Mouse (Mus musculus) cerebellum, postnatal 14 days (tissue): ENCODE measurements at regions not wholly inside any gene's neighbourhood (a gene's known extent, or its start where the extent isn't known, plus 50 kb on each side); places are given as distances from the start of the nearest gene placed in this dataset.
"Not testable (repeated sequence)": the region's sequence is repeated elsewhere in the genome, so short reads cannot be mapped to it uniquely, and the experiment has no call there.

Source experiments
- DNase-seq, 2 experiments: peaks; one replicate each; pipeline ENCODE4 v3.0.0; 2021; ENCODE audit warnings: mixed read lengths in 2 of 2

- DNase-seq: no peak
These were observed 238.1 kb downstream of the Gm5426 start for GRCm38 (mm10) chr10:96374293-96375069.

- no peak for DNase-seq
These were observed 238.7 kb downstream of the Gm5426 start for GRCm38 (mm10) chr10:96375070-96375447.

- no peak for DNase-seq
These were observed 239.3 kb upstream of the Btg1 start for GRCm38 (mm10) chr10:96377549-96377948.

- no peak for DNase-seq
These were observed 237.6 kb upstream of the Btg1 start for GRCm38 (mm10) chr10:96379016-96379771.

- no peak for DNase-seq
These were observed 235.1 kb upstream of the Btg1 start for GRCm38 (mm10) chr10:96381664-96382063.

GRCm38 (mm10) chr10:96391748-96392147 lies 225.1 kb upstream of the Btg1 start:
- DNase-seq: no peak

GRCm38 (mm10) chr10:96392836-96393235 lies 224.0 kb upstream of the Btg1 start:
- DNase-seq: no peak

- DNase-seq: no peak
These were observed 222.6 kb upstream of the Btg1 start for GRCm38 (mm10) chr10:96394210-96394609.

- no peak for DNase-seq
These were observed 221.8 kb upstream of the Btg1 start for GRCm38 (mm10) chr10:96395017-96395416.

- peak in 1 of 2 experiments; percentile 12 for DNase-seq
These were observed 218.8 kb upstream of the Btg1 start for GRCm38 (mm10) chr10:96397931-96398561.

GRCm38 (mm10) chr10:96398562-96399288 lies 218.1 kb upstream of the Btg1 start:
- DNase-seq: peak in 1 of 2 experiments; percentile 4

GRCm38 (mm10) chr10:96399636-96400400 lies 217.0 kb upstream of the Btg1 start:
- peak; percentile 45 to 54 for DNase-seq

GRCm38 (mm10) chr10:96400793-96401192 lies 216.0 kb upstream of the Btg1 start:
- no peak for DNase-seq

- no peak for DNase-seq
These were observed 210.5 kb upstream of the Btg1 start for GRCm38 (mm10) chr10:96406306-96406705.

- no peak for DNase-seq
These were observed 209.0 kb upstream of the Btg1 start for GRCm38 (mm10) chr10:96407846-96408245.

GRCm38 (mm10) chr10:96408250-96408649 lies 208.6 kb upstream of the Btg1 start:
- no peak for DNase-seq

GRCm38 (mm10) chr10:96410028-96410427 lies 206.8 kb upstream of the Btg1 start:
- DNase-seq: no peak

GRCm38 (mm10) chr10:96414807-96415206 lies 202.0 kb upstream of the Btg1 start:
- DNase-seq: no peak

- DNase-seq: not testable (repeated sequence)
These were observed 195.3 kb upstream of the Btg1 start for GRCm38 (mm10) chr10:96421506-96421905.

- no peak for DNase-seq
These were observed 189.4 kb upstream of the Btg1 start for GRCm38 (mm10) chr10:96427407-96427806.

GRCm38 (mm10) chr10:96430142-96430541 lies 186.7 kb upstream of the Btg1 start:
- DNase-seq: no peak

GRCm38 (mm10) chr10:96435109-96435508 lies 181.7 kb upstream of the Btg1 start:
- DNase-seq: no peak
